Mouse (Mus musculus): ENCODE measurements at regions not wholly inside any gene's neighbourhood (a gene's known extent, or its start where the extent isn't known, plus 50 kb on each side); places are given as distances from the start of the nearest gene placed in this dataset.
"Not testable (repeated sequence)": the region's sequence is repeated elsewhere in the genome, so short reads cannot be mapped to it uniquely, and the experiment has no call there.

- ATAC-seq (ENCODE audit: low FRiP score), result no peak
- Histone ChIP-seq H3K27ac (replicated peaks) (no peak overlapping the region), H3K4me2 (no peak overlapping the region), H3K9ac (replicated peaks) (no peak overlapping the region), H3K36me3 (no peaks in the 10 kb centered on the region), H3K4me1 (no peaks in the 10 kb centered on the region), H3K9me3 (replicated peaks) (no peaks in the 10 kb centered on the region), H3K27me3 (replicated peaks) (no peaks in the 10 kb centered on the region), H3K4me3 (replicated peaks) (no peak overlapping the region)
- WGBS, result 28% methylated on average over 4 of the region's 4 CpGs
These were observed 991.0 kb downstream of the Car8 start for GRCm38 (mm10) chr4:7247816-7248215.

- no peak for ATAC-seq (ENCODE audit: low FRiP score)
- Histone ChIP-seq H3K4me1 (no peaks in the 10 kb centered on the region), H3K27ac (replicated peaks) (no peak overlapping the region), H3K9me3 (replicated peaks) (no peaks in the 10 kb centered on the region), H3K9ac (replicated peaks) (no peak overlapping the region), H3K27me3 (replicated peaks) (no peaks in the 10 kb centered on the region), H3K4me2 (no peak overlapping the region), H3K4me3 (replicated peaks) (no peak overlapping the region), H3K36me3 (no peaks in the 10 kb centered on the region)
- WGBS, result 18% methylated on average over 4 of the region's 4 CpGs
These were observed 991.6 kb downstream of the Car8 start for GRCm38 (mm10) chr4:7247244-7247643.

GRCm38 (mm10) chr4:7246828-7247227 is 992.0 kb downstream of the Car8 start:
- H3K9ac ChIP-seq (replicated peaks), result no peak overlapping the region
- H3K9me3 ChIP-seq (replicated peaks), result no peaks in the 10 kb centered on the region
- no peaks in the 10 kb centered on the region for H3K4me1 ChIP-seq
- no peak overlapping the region for H3K4me3 ChIP-seq (replicated peaks)
- 20% methylated on average over 4 of the region's 4 CpGs for WGBS
- ATAC-seq (ENCODE audit: low FRiP score), result no peak
- H3K27me3 ChIP-seq (replicated peaks), result no peaks in the 10 kb centered on the region
- H3K4me2 ChIP-seq, result no peak overlapping the region
- H3K27ac ChIP-seq (replicated peaks), result no peak overlapping the region
- H3K36me3 ChIP-seq, result no peaks in the 10 kb centered on the region

- WGBS, result 96% methylated on average over 2 of the region's 2 CpGs
- Histone ChIP-seq H3K4me2 (no peak overlapping the region), H3K27me3 (replicated peaks) (no peaks in the 10 kb centered on the region), H3K27ac (replicated peaks) (no peak overlapping the region), H3K4me1 (no peaks in the 10 kb centered on the region), H3K36me3 (no peaks in the 10 kb centered on the region), H3K9ac (replicated peaks) (no peak overlapping the region), H3K9me3 (replicated peaks) (no peaks in the 10 kb centered on the region), H3K4me3 (replicated peaks) (no peak overlapping the region)
- ATAC-seq (ENCODE audit: low FRiP score), result no peak
These were observed 993.2 kb downstream of the Car8 start for GRCm38 (mm10) chr4:7245653-7246052.

- Histone ChIP-seq H3K36me3 (no peaks in the 10 kb centered on the region), H3K4me3 (replicated peaks) (no peak overlapping the region), H3K9me3 (replicated peaks) (no peaks in the 10 kb centered on the region), H3K27ac (replicated peaks) (no peak overlapping the region), H3K9ac (replicated peaks) (no peak overlapping the region), H3K4me1 (no peaks in the 10 kb centered on the region), H3K27me3 (replicated peaks) (no peaks in the 10 kb centered on the region), H3K4me2 (no peak overlapping the region)
- WGBS, result 87% methylated on average over 3 of the region's 3 CpGs
- ATAC-seq (ENCODE audit: low FRiP score), result no peak
These were observed 1001.0 kb downstream of the Car8 start for GRCm38 (mm10) chr4:7237848-7238247.

GRCm38 (mm10) chr4:7234537-7234936 is 1004.3 kb downstream of the Car8 start:
- not testable (repeated sequence) for ATAC-seq (ENCODE audit: low FRiP score); H3K4me2 ChIP-seq; H3K36me3 ChIP-seq; H3K9ac ChIP-seq (replicated peaks); H3K4me1 ChIP-seq; H3K9me3 ChIP-seq (replicated peaks); H3K4me3 ChIP-seq (replicated peaks); H3K27ac ChIP-seq (replicated peaks); H3K27me3 ChIP-seq (replicated peaks)
- 95% methylated on average over 6 of the region's 6 CpGs for WGBS

GRCm38 (mm10) chr4:7228980-7229379 is 1009.9 kb downstream of the Car8 start:
- no peak overlapping the region for H3K4me3 ChIP-seq (replicated peaks)
- no peaks in the 10 kb centered on the region for H3K9me3 ChIP-seq (replicated peaks)
- H3K36me3 ChIP-seq, result no peaks in the 10 kb centered on the region
- H3K9ac ChIP-seq (replicated peaks), result no peak overlapping the region
- no peaks in the 10 kb centered on the region for H3K4me1 ChIP-seq
- ATAC-seq (ENCODE audit: low FRiP score), result no peak
- no peaks in the 10 kb centered on the region for H3K27me3 ChIP-seq (replicated peaks)
- H3K4me2 ChIP-seq, result no peak overlapping the region
- no peak overlapping the region for H3K27ac ChIP-seq (replicated peaks)
- WGBS, result 70% methylated on average over 2 of the region's 2 CpGs

- Histone ChIP-seq H3K9me3 (replicated peaks) (no peaks in the 10 kb centered on the region), H3K4me3 (replicated peaks) (no peak overlapping the region), H3K4me1 (no peaks in the 10 kb centered on the region), H3K27ac (replicated peaks) (no peak overlapping the region), H3K4me2 (no peak overlapping the region), H3K9ac (replicated peaks) (no peak overlapping the region), H3K36me3 (no peaks in the 10 kb centered on the region), H3K27me3 (replicated peaks) (no peaks in the 10 kb centered on the region)
- no peak for ATAC-seq (ENCODE audit: low FRiP score)
- 94% methylated on average over 3 of the region's 3 CpGs for WGBS
These were observed 1015.9 kb downstream of the Car8 start for GRCm38 (mm10) chr4:7222922-7223321.

- Histone ChIP-seq H3K4me3 (replicated peaks) (no peak overlapping the region), H3K4me1 (no peaks in the 10 kb centered on the region), H3K4me2 (no peak overlapping the region), H3K36me3 (no peaks in the 10 kb centered on the region), H3K9ac (replicated peaks) (no peak overlapping the region), H3K27me3 (replicated peaks) (no peaks in the 10 kb centered on the region), H3K9me3 (replicated peaks) (no peaks in the 10 kb centered on the region), H3K27ac (replicated peaks) (no peak overlapping the region)
- ATAC-seq (ENCODE audit: low FRiP score), result no peak
These were observed 1018.4 kb downstream of the Car8 start for GRCm38 (mm10) chr4:7220426-7220825.

- H3K4me3 ChIP-seq (replicated peaks), result no peak overlapping the region
- 52% methylated on average over 5 of the region's 5 CpGs for WGBS
- no peak overlapping the region for H3K27ac ChIP-seq (replicated peaks)
- ATAC-seq (ENCODE audit: low FRiP score), result no peak
- no peak overlapping the region for H3K9ac ChIP-seq (replicated peaks)
- H3K27me3 ChIP-seq (replicated peaks), result no peaks in the 10 kb centered on the region
- no peaks in the 10 kb centered on the region for H3K36me3 ChIP-seq
- H3K9me3 ChIP-seq (replicated peaks), result no peaks in the 10 kb centered on the region
- no peaks in the 10 kb centered on the region for H3K4me1 ChIP-seq
- H3K4me2 ChIP-seq, result no peak overlapping the region
These were observed 1023.5 kb downstream of the Car8 start for GRCm38 (mm10) chr4:7215048-7216030.

- 97% methylated on average over 1 of the region's 1 CpGs for WGBS
- ATAC-seq (ENCODE audit: low FRiP score), result no peak
- H3K4me2 ChIP-seq, result no peak overlapping the region
These were observed 1031.9 kb downstream of the Car8 start for GRCm38 (mm10) chr4:7206987-7207386.

GRCm38 (mm10) chr4:7201816-7202215 is 1037.0 kb downstream of the Car8 start:
- H3K36me3 ChIP-seq, result no peaks in the 10 kb centered on the region
- no peak overlapping the region for H3K27ac ChIP-seq (replicated peaks)
- H3K9me3 ChIP-seq (replicated peaks), result no peaks in the 10 kb centered on the region
- H3K4me3 ChIP-seq (replicated peaks), result no peak overlapping the region
- ATAC-seq (ENCODE audit: low FRiP score), result no peak
- no peak overlapping the region for H3K4me2 ChIP-seq
- 17% methylated on average over 2 of the region's 2 CpGs for WGBS
- H3K9ac ChIP-seq (replicated peaks), result no peak overlapping the region
- H3K4me1 ChIP-seq, result no peaks in the 10 kb centered on the region
- H3K27me3 ChIP-seq (replicated peaks), result no peaks in the 10 kb centered on the region

More at GRCm38 (mm10) chr4:7206987-7207386, 1031.9 kb downstream of the Car8 start:
- Histone ChIP-seq H3K36me3 (no peaks in the 10 kb centered on the region), H3K4me1 (no peaks in the 10 kb centered on the region), H3K9me3 (replicated peaks) (no peaks in the 10 kb centered on the region), H3K27ac (replicated peaks) (no peak overlapping the region), H3K27me3 (replicated peaks) (no peaks in the 10 kb centered on the region), H3K4me3 (replicated peaks) (no peak overlapping the region), H3K9ac (replicated peaks) (no peak overlapping the region)
